Mouse (Mus musculus): ENCODE data around the gene Aqp8.

Gene Aqp8

GRCm38 (mm10) chr7:123499481-123500238, 37.6 kb downstream of the Aqp8 start:
- DNase-seq, result no peak

GRCm38 (mm10) chr7:123500239-123501219, 38.4 kb downstream of the Aqp8 start, which contains the start of gene Zkscan2:
TSS of gene Zkscan2 (minus strand) at chr7:123500449.
- peak; percentile 40 to 63 for DNase-seq

- DNase-seq, result no peak
Measured at GRCm38 (mm10) chr7:123503358-123503757, 41.3 kb downstream of the Aqp8 start.

- no peak for DNase-seq
Measured at GRCm38 (mm10) chr7:123507946-123508345, 45.9 kb downstream of the Aqp8 start.
